In genomic region chr9:72437822-72438701, GRCm38 (mm10) we compare ENCODE assay signal across 8 mouse cellular contexts. TPM values are rescaled to one million over a fixed set of nuclear protein-coding genes. Genes with fewer than 3 reads are reported as not detected.
A peak's percentile ranks its signal among the peaks of the same experiment; 100 is the strongest.
DNase-seq lines count a peak whose midpoint lies in the region; ATAC-seq and TF ChIP-seq lines count a peak whose summit lies in the region.

Mns1 (plus strand) TSS chr9:72438011.

- H3K27ac ChIP-seq in cortical plate, adult 2 months (ENCODE audit: insufficient read depth, low read length): no peak within 1 kb of the TSS

- no peaks in the 10 kb centered on the region for H3K27me3 ChIP-seq in megakaryocyte, embryonic 14.5 days (replicated peaks)

- TF ChIP-seq CTCF in cortical plate, adult 2 months (IDR thresholded peaks at IDR 0.05; ENCODE audit: extremely low read depth, insufficient read depth, low read length): no peak

- peak within 1 kb of the TSS; percentile 53 for H3K4me3 ChIP-seq in cortical plate, adult 2 months (ENCODE audit: insufficient read depth, low read length)
- H3K4me3 ChIP-seq in megakaryocyte, embryonic 14.5 days (replicated peaks): peak within 1 kb of the TSS; percentile 91

- no peaks in the 10 kb centered on the region for H3K36me3 ChIP-seq in megakaryocyte, embryonic 14.5 days (replicated peaks; ENCODE audit: low read length)

- DNase-seq in gastrocnemius, adult 8-10 months (ENCODE audit: low spot score in 2 of 2): peak; percentile 81 to 88
- peak; percentile 77 for DNase-seq in hindlimb bud, embryonic 11.5 days (ENCODE audit: extremely low spot score, low read depth, low spot score)
- peak; percentile 82 to 86 for DNase-seq in left cerebral cortex, adult 8-10 months (ENCODE audit: low spot score in 2 of 2)
- DNase-seq in right cerebral cortex, postnatal 10 days (ENCODE audit: low spot score in 2 of 2): peak; percentile 96 to 97
- peak; percentile 86 for DNase-seq in urinary bladder, postnatal 25 days (ENCODE audit: low spot score)

- no peaks in the 10 kb centered on the region for H3K4me1 ChIP-seq in cortical plate, adult 2 months (ENCODE audit: control insufficient read depth, insufficient read depth, low read length)
- H3K4me1 ChIP-seq in megakaryocyte, embryonic 14.5 days: peaks cover 47% of the 10 kb centered on the region

- ATAC-seq in activated CD4-positive, CD25-positive, alpha-beta regulatory T cell, adult 4 months: peak; percentile 100

- no peaks in the 10 kb centered on the region for H3K9me3 ChIP-seq in megakaryocyte, embryonic 14.5 days

- no peak for TF ChIP-seq POLR2A in cortical plate, adult 2 months (IDR thresholded peaks at IDR 0.05; ENCODE audit: extremely low read depth, insufficient read depth, low read length)

RNA-seq across cellular contexts. Expression of gene Mns1, which starts in this region (rescaled TPM):
- 10 to 100 TPM; 20.7 to 23.6 TPM for polyA plus RNA-seq in activated CD4-positive, CD25-positive, alpha-beta regulatory T cell, adult 4 months (2017; shearing (Covaris generic))
- 1.5 and 2.4 TPM in 2 replicates for polyA plus RNA-seq in cortical plate, adult 2 months (2012; rRNA removed)
- total RNA-seq in gastrocnemius, adult 8-10 months (2022): under 1 TPM in 3 of 4 experiments, not detected in 1; 0.05 to 0.16 (median 0.08) TPM
- total RNA-seq in left cerebral cortex, adult 8-10 months (2022): 1 to 10 TPM in 2 of 4 experiments, under 1 TPM in 2; 0.55 to 1.4 (median 1.0) TPM
- 1.1 TPM in 1 of 2 replicates, not detected in the other for polyA plus RNA-seq in megakaryocyte, embryonic 14.5 days (2012; ENCODE audit: insufficient read depth, low replicate concordance)

Comparison
In these comparisons a context has a peak if more than half of its experiments do, and no peak if none do; other contexts are left out.
1. Peak in DNase-seq in gastrocnemius, adult 8-10 months; RNA of the gene not detected or under 1 TPM.